Mouse (Mus musculus) neural tube, embryonic 14.5 days (tissue): ENCODE data around the gene Bmpr2. TPM values are rescaled to one million over a fixed set of nuclear protein-coding genes. Genes with fewer than 3 reads are reported as not detected.

Experiments used
- ATAC-seq: fragments of 200-750 bp; cut with Nextera tagmentation; 2 replicates; pipeline ENCODE4 v1.8.0; 2017; ENCODE audit warnings: low read depth, mild to moderate bottlenecking, moderate TSS enrichment, moderate library complexity
- H3K27ac ChIP-seq: fragments of 300-500 bp; sonication (generic); 2 replicates; pipeline ENCODE4 v1.5.1; 2014; ENCODE audit warnings: low read depth, mild to moderate bottlenecking, control low read depth, low read length, moderate library complexity, mixed read lengths
- H3K27me3 ChIP-seq: fragments of 300-500 bp; sonication (generic); 2 replicates; pipeline ENCODE4 v1.6.1; 2014; ENCODE audit warnings: low read length; ENCODE audit not compliant: control insufficient read depth, insufficient read depth
- H3K36me3 ChIP-seq: fragments of 300-500 bp; sonication (generic); 2 replicates; pipeline ENCODE4 v1.6.1; 2014; ENCODE audit warnings: low read length, mixed read lengths; ENCODE audit not compliant: control insufficient read depth, insufficient read depth
- H3K4me1 ChIP-seq: fragments of 300-500 bp; sonication (generic); 2 replicates; pipeline ENCODE4 v1.6.1; 2014; ENCODE audit warnings: low read length; ENCODE audit not compliant: control insufficient read depth, insufficient read depth
- H3K4me2 ChIP-seq: fragments of 300-500 bp; sonication (generic); 2 replicates; pipeline ENCODE4 v1.6.1; 2014; ENCODE audit warnings: mild to moderate bottlenecking, low read depth, low read length, control low read depth
- H3K4me3 ChIP-seq: fragments of 300-500 bp; sonication (generic); 2 replicates; pipeline ENCODE4 v1.5.1; 2014; ENCODE audit warnings: low read depth, low read length, control low read depth, mixed read lengths
- H3K9ac ChIP-seq: fragments of 300-500 bp; sonication (generic); replicated peaks from 2 replicates; pipeline ENCODE4 v1.6.1; 2014; ENCODE audit warnings: low read depth, mild to moderate bottlenecking, control low read depth, low read length, mixed read lengths
- H3K9me3 ChIP-seq: fragments of 300-500 bp; sonication (generic); 2 replicates; pipeline ENCODE4 v1.6.1; 2016; ENCODE audit warnings: low read length; ENCODE audit not compliant: control insufficient read depth
- WGBS: fragments of 180-500 bp; shearing (Covaris S2); extraction: QIAGEN DNeasy Blood & Tissue Kit; methylation state at CpG from one replicate; pipeline ENCODE4 v1.1.7; 2014; 5-methylcytosine and 5-hydroxymethylcytosine counted together
- polyA plus RNA-seq: library from polyadenylated mRNA; unstranded; fragments of >200 nt; fragmentation: Nextera tagmentation; extraction: Ambion mirVana; gene quantifications from 2 replicates; pipeline ENCODE4 v1.2.1, GENCODE M21; 2014

Bmpr2 gene
- polyA plus RNA-seq, 1 experiment from 2014 or later = 20.6 TPM

GRCm38 (mm10) chr1:59923673-59924072 lies 160.5 kb downstream of the Bmpr2 start:
- ATAC-seq = no peak

GRCm38 (mm10) chr1:59924411-59924810 lies 161.2 kb downstream of the Bmpr2 start:
- Histone ChIP-seq H3K9me3 (no peaks in the 10 kb centered on the region), H3K4me1 (no peaks in the 10 kb centered on the region), H3K36me3 (no peaks in the 10 kb centered on the region), H3K4me3 (no peak overlapping the region), H3K27me3 (no peaks in the 10 kb centered on the region), H3K4me2 (no peak overlapping the region), H3K9ac (no peak overlapping the region), H3K27ac (no peak overlapping the region)
- ATAC-seq = no peak
- WGBS = 92% methylated on average over 2 of the region's 2 CpGs

More at GRCm38 (mm10) chr1:59923673-59924072, 160.5 kb downstream of the Bmpr2 start:
- H3K27me3 ChIP-seq = no peaks in the 10 kb centered on the region
- H3K4me2 ChIP-seq = no peak overlapping the region
- H3K9me3 ChIP-seq = no peaks in the 10 kb centered on the region
- H3K36me3 ChIP-seq = no peaks in the 10 kb centered on the region
- no peak overlapping the region for H3K4me3 ChIP-seq
- H3K27ac ChIP-seq = no peak overlapping the region
- no peak overlapping the region for H3K9ac ChIP-seq
- no peaks in the 10 kb centered on the region for H3K4me1 ChIP-seq
- 91% methylated on average over 1 of the region's 1 CpGs for WGBS

- no peaks in the 10 kb centered on the region for H3K36me3 ChIP-seq
- WGBS = 93% methylated on average over 3 of the region's 3 CpGs
- H3K9me3 ChIP-seq = no peaks in the 10 kb centered on the region
- no peaks in the 10 kb centered on the region for H3K27me3 ChIP-seq
- no peak overlapping the region for H3K27ac ChIP-seq
- H3K4me3 ChIP-seq = no peak overlapping the region
- ATAC-seq = no peak; the same call in 1 of the 2 replicates
- no peaks in the 10 kb centered on the region for H3K4me1 ChIP-seq
- no peak overlapping the region for H3K9ac ChIP-seq
- no peak overlapping the region for H3K4me2 ChIP-seq
These were observed 162.9 kb downstream of the Bmpr2 start for GRCm38 (mm10) chr1:59926021-59926672.

- Histone ChIP-seq H3K27ac (no peak overlapping the region), H3K27me3 (no peaks in the 10 kb centered on the region), H3K4me1 (no peaks in the 10 kb centered on the region), H3K4me2 (no peak overlapping the region), H3K36me3 (no peaks in the 10 kb centered on the region), H3K9ac (no peak overlapping the region), H3K4me3 (no peak overlapping the region), H3K9me3 (no peaks in the 10 kb centered on the region)
- WGBS = 93% methylated on average over 2 of the region's 2 CpGs
- no peak for ATAC-seq
These were observed 164.0 kb downstream of the Bmpr2 start for GRCm38 (mm10) chr1:59927131-59927680.

Other genes with a start within 250 kb of the Bmpr2 start
- gene Gm973, start 247.1 kb upstream of the Bmpr2 start, polyA plus RNA-seq = 9.0 and 13.2 TPM in 2 replicates
- gene Sumo1, start 92.6 kb upstream of the Bmpr2 start, polyA plus RNA-seq = 348 and 377 TPM in 2 replicates
- 125 and 144 TPM in 2 replicates for gene Nop58, start 78.4 kb upstream of the Bmpr2 start, polyA plus RNA-seq
- gene Fam117b, start 149.6 kb downstream of the Bmpr2 start, polyA plus RNA-seq = 54.7 and 59.5 TPM in 2 replicates